In genomic region chr3:52948824-52949223, GRCm38 (mm10) we compare ENCODE assay signal across 25 mouse cellular contexts.
"Had no signal": no experiment of that assay in that cellular context is flagged by ENCODE, and none has a peak within 500 bp of the region (broad histone marks: within the 10 kb centered on the region; RNA-seq: fewer than 3 reads in every experiment).

No protein-coding gene starts in this region.

- H3K9me3 ChIP-seq: heart, embryonic 10.5 days; heart, embryonic 12.5 days; hindbrain, embryonic 10.5 days; hindbrain, embryonic 12.5 days; intestine, embryonic 15.5 days; limb, embryonic 10.5 days; limb, embryonic 12.5 days; liver, embryonic 13.5 days; liver, embryonic 15.5 days had no signal

- ATAC-seq: forebrain, embryonic 16.5 days; hindbrain, embryonic 16.5 days; inflammation-experienced regulatory T-cells, adult 6 months; intestine, embryonic 15.5 days; intestine, postnatal 0 days; liver, postnatal 0 days had no signal

- H3K4me3 ChIP-seq: gastrocnemius, adult 2 months; heart, adult 2 months; heart, embryonic 10.5 days; heart, embryonic 12.5 days; hindbrain, embryonic 10.5 days; hindbrain, embryonic 12.5 days; intestine, embryonic 15.5 days; layer of hippocampus, adult 2 months; left cerebral cortex, adult 2 months; limb, embryonic 10.5 days; limb, embryonic 12.5 days; liver, embryonic 13.5 days; liver, embryonic 15.5 days had no signal

- H3K4me2 ChIP-seq: heart, embryonic 12.5 days; hindbrain, embryonic 12.5 days; hindbrain, embryonic 14.5 days; intestine, embryonic 15.5 days; limb, embryonic 12.5 days; liver, embryonic 11.5 days; liver, embryonic 13.5 days; liver, embryonic 15.5 days had no signal

- H3K9ac ChIP-seq: heart, embryonic 12.5 days; hindbrain, embryonic 12.5 days; hindbrain, embryonic 14.5 days; intestine, embryonic 15.5 days; limb, embryonic 12.5 days; liver, embryonic 13.5 days; liver, embryonic 15.5 days; liver, postnatal 0 days had no signal

- DNase-seq: gastrocnemius, adult 2 months; gastrocnemius, postnatal 10 days; gastrocnemius, postnatal 25 days; heart, adult 2 months; heart, postnatal 10 days; heart, postnatal 4 days; liver; liver, embryonic 13.5 days; liver, postnatal 0 days had no signal

- H3K27me3 ChIP-seq: heart, embryonic 12.5 days; hindbrain, embryonic 12.5 days; intestine, embryonic 15.5 days; limb, embryonic 12.5 days; liver, embryonic 13.5 days; liver, embryonic 15.5 days had no signal

- H3K36me3 ChIP-seq: heart, embryonic 10.5 days; heart, embryonic 12.5 days; hindbrain, embryonic 10.5 days; hindbrain, embryonic 12.5 days; intestine, embryonic 15.5 days; limb, embryonic 10.5 days; limb, embryonic 12.5 days; liver, embryonic 13.5 days; liver, embryonic 15.5 days had no signal

- H3K4me1 ChIP-seq: hindbrain, embryonic 10.5 days; hindbrain, embryonic 12.5 days; intestine, embryonic 15.5 days; limb, embryonic 10.5 days; limb, embryonic 12.5 days; liver, embryonic 13.5 days; liver, embryonic 15.5 days had no signal

- H3K27ac ChIP-seq: gastrocnemius, adult 2 months; heart, adult 2 months; heart, embryonic 10.5 days; hindbrain, embryonic 10.5 days; hindbrain, embryonic 12.5 days; hindbrain, embryonic 14.5 days; intestine, embryonic 15.5 days; layer of hippocampus, adult 2 months; left cerebral cortex, adult 2 months; limb, embryonic 10.5 days; limb, embryonic 12.5 days; liver, embryonic 13.5 days; liver, embryonic 15.5 days had no signal
